Mouse (Mus musculus) urinary bladder, postnatal 4 days (tissue): Measurements from ENCODE around the gene S1pr5.
"Not testable (repeated sequence)": the region's sequence is repeated elsewhere in the genome, so short reads cannot be mapped to it uniquely, and the experiment has no call there.

Source experiments
- DNase-seq, 2 experiments: peaks; one replicate each; pipeline ENCODE4 v3.0.0; 2021 to 2022; ENCODE audit warnings: low spot score in 2 of 2

Gene S1pr5

GRCm38 (mm10) chr9:21237368-21238003, 10.8 kb downstream of the S1pr5 start:
- DNase-seq, result no peak

- no peak for DNase-seq
Measured at GRCm38 (mm10) chr9:21236991-21237367, 11.3 kb downstream of the S1pr5 start.

GRCm38 (mm10) chr9:21235341-21235740, 12.9 kb downstream of the S1pr5 start:
- no peak for DNase-seq

- DNase-seq, result no peak
Measured at GRCm38 (mm10) chr9:21233805-21234204, 14.4 kb downstream of the S1pr5 start.

- no peak for DNase-seq
Measured at GRCm38 (mm10) chr9:21233366-21233765, 14.9 kb downstream of the S1pr5 start.

- DNase-seq, result no peak
Measured at GRCm38 (mm10) chr9:21232867-21233266, 15.4 kb downstream of the S1pr5 start.

GRCm38 (mm10) chr9:21231551-21231950, 16.7 kb downstream of the S1pr5 start:
- DNase-seq, result no peak

GRCm38 (mm10) chr9:21227342-21227741, 20.9 kb downstream of the S1pr5 start:
- DNase-seq, result no peak

GRCm38 (mm10) chr9:21225415-21225758, 22.9 kb downstream of the S1pr5 start:
- no peak for DNase-seq

- no peak for DNase-seq
Measured at GRCm38 (mm10) chr9:21224576-21225414, 23.4 kb downstream of the S1pr5 start.

GRCm38 (mm10) chr9:21223906-21224305, 24.3 kb downstream of the S1pr5 start:
- no peak for DNase-seq

- DNase-seq, result not testable (repeated sequence)
Measured at GRCm38 (mm10) chr9:21223490-21223889, 24.8 kb downstream of the S1pr5 start.

- DNase-seq, result no peak
Measured at GRCm38 (mm10) chr9:21221383-21221929, 26.8 kb downstream of the S1pr5 start.

- peak; percentile 82 to 91 for DNase-seq
Measured at GRCm38 (mm10) chr9:21220490-21221382, 27.5 kb downstream of the S1pr5 start.

- DNase-seq, result no peak
Measured at GRCm38 (mm10) chr9:21219820-21220219, 28.4 kb downstream of the S1pr5 start.

- no peak for DNase-seq
Measured at GRCm38 (mm10) chr9:21216050-21216841, 32.0 kb downstream of the S1pr5 start.

GRCm38 (mm10) chr9:21213617-21214190, 34.5 kb downstream of the S1pr5 start:
- no peak for DNase-seq

GRCm38 (mm10) chr9:21211624-21212023, 36.6 kb downstream of the S1pr5 start:
- DNase-seq, result no peak

GRCm38 (mm10) chr9:21210821-21211220, 37.4 kb downstream of the S1pr5 start:
- DNase-seq, result no peak

- DNase-seq, result no peak
Measured at GRCm38 (mm10) chr9:21208626-21209025, 39.6 kb downstream of the S1pr5 start.

- no peak for DNase-seq
Measured at GRCm38 (mm10) chr9:21206848-21207247, 41.4 kb downstream of the S1pr5 start.
